Mouse (Mus musculus) right cerebral cortex, adult 2 months (tissue): ENCODE measurements at regions not wholly inside any gene's neighbourhood (a gene's known extent, or its start where the extent isn't known, plus 50 kb on each side); places are given as distances from the start of the nearest gene placed in this dataset.
A peak's percentile ranks its signal among the peaks of the same experiment; 100 is the strongest.

Experiments
- DNase-seq, 2 experiments: peaks; one replicate each; pipeline ENCODE4 v3.0.0; 2021 to 2022; ENCODE audit warnings: low spot score in 2 of 2

GRCm38 (mm10) chr4:34336971-34337797 lies 213.6 kb upstream of the Akirin2 start:
- peak; percentile 60 to 68 for DNase-seq

GRCm38 (mm10) chr4:34337852-34338251 lies 212.9 kb upstream of the Akirin2 start:
- DNase-seq: peak; percentile 16 to 26

- no peak for DNase-seq
These were observed 210.7 kb upstream of the Akirin2 start for GRCm38 (mm10) chr4:34340057-34340456.

GRCm38 (mm10) chr4:34371281-34372032 lies 179.3 kb upstream of the Akirin2 start:
- peak in 1 of 2 experiments; percentile 23 for DNase-seq

- no peak for DNase-seq
These were observed 164.3 kb upstream of the Akirin2 start for GRCm38 (mm10) chr4:34386338-34386967.

GRCm38 (mm10) chr4:34391499-34391898 lies 159.2 kb upstream of the Akirin2 start:
- no peak for DNase-seq

GRCm38 (mm10) chr4:34403061-34403460 lies 147.7 kb upstream of the Akirin2 start:
- peak in 1 of 2 experiments; percentile 6 for DNase-seq

- no peak for DNase-seq
These were observed 143.6 kb upstream of the Akirin2 start for GRCm38 (mm10) chr4:34407181-34407580.

GRCm38 (mm10) chr4:34420970-34421369 lies 129.8 kb upstream of the Akirin2 start:
- no peak for DNase-seq

GRCm38 (mm10) chr4:34424131-34424646 lies 126.5 kb upstream of the Akirin2 start:
- no peak for DNase-seq

GRCm38 (mm10) chr4:34429003-34429402 lies 121.7 kb upstream of the Akirin2 start:
- no peak for DNase-seq

GRCm38 (mm10) chr4:34429456-34430235 lies 121.1 kb upstream of the Akirin2 start:
- DNase-seq: peak in 1 of 2 experiments; percentile 12

GRCm38 (mm10) chr4:34437316-34437715 lies 113.4 kb upstream of the Akirin2 start:
- no peak for DNase-seq

GRCm38 (mm10) chr4:34449582-34449981 lies 101.2 kb upstream of the Akirin2 start:
- DNase-seq: no peak

GRCm38 (mm10) chr4:34462591-34462990 lies 88.1 kb upstream of the Akirin2 start:
- no peak for DNase-seq

GRCm38 (mm10) chr4:34465845-34466244 lies 84.9 kb upstream of the Akirin2 start:
- DNase-seq: peak in 1 of 2 experiments; percentile 1

GRCm38 (mm10) chr4:34466309-34466708 lies 84.4 kb upstream of the Akirin2 start:
- no peak for DNase-seq

- DNase-seq: no peak
These were observed 82.6 kb upstream of the Akirin2 start for GRCm38 (mm10) chr4:34468096-34468495.

GRCm38 (mm10) chr4:34475792-34476448 lies 74.8 kb upstream of the Akirin2 start:
- DNase-seq: no peak

- no peak for DNase-seq
These were observed 66.5 kb upstream of the Akirin2 start for GRCm38 (mm10) chr4:34484273-34484672.

- DNase-seq: no peak
These were observed 65.2 kb upstream of the Akirin2 start for GRCm38 (mm10) chr4:34485574-34485973.
